Mouse (Mus musculus) embryonic facial prominence, embryonic 14.5 days (tissue): Measurements from ENCODE around the gene Gm44502. TPM values are rescaled to one million over a fixed set of nuclear protein-coding genes. Genes with fewer than 3 reads are reported as not detected.

Experiments
- ATAC-seq: fragments of 200-750 bp; cut with Nextera tagmentation; 2 replicates; pipeline ENCODE4 v1.8.0; 2017; ENCODE audit warnings: low read depth, moderate number of reproducible peaks, moderate TSS enrichment
- DNase-seq: peaks from one replicate; pipeline ENCODE4 v3.0.0-alpha.2; 2015; ENCODE audit warnings: low spot score
- H3K27ac ChIP-seq: fragments of 300-500 bp; sonication (generic); replicated peaks from 2 replicates; pipeline ENCODE4 v1.5.1; 2014; ENCODE audit warnings: low read depth, mild to moderate bottlenecking, low read length, moderate library complexity
- H3K27me3 ChIP-seq: fragments of 300-500 bp; sonication (generic); replicated peaks from 2 replicates; pipeline ENCODE4 v1.6.1; 2014; ENCODE audit warnings: low read length; ENCODE audit not compliant: control insufficient read depth, insufficient read depth
- H3K36me3 ChIP-seq: fragments of 300-500 bp; sonication (generic); 2 replicates; pipeline ENCODE4 v1.6.1; 2014; ENCODE audit warnings: low read length, mixed read lengths; ENCODE audit not compliant: control insufficient read depth, insufficient read depth
- H3K4me1 ChIP-seq: fragments of 300-500 bp; sonication (generic); 2 replicates; pipeline ENCODE4 v1.6.1; 2014; ENCODE audit warnings: antibody characterized with exemption, low read length; ENCODE audit not compliant: control insufficient read depth, insufficient read depth
- H3K4me2 ChIP-seq: fragments of 300-500 bp; sonication (generic); 2 replicates; pipeline ENCODE4 v1.6.1; 2014; ENCODE audit warnings: low read depth, mild to moderate bottlenecking, low read length, moderate library complexity, mixed read lengths
- H3K4me3 ChIP-seq: fragments of 300-500 bp; sonication (generic); 2 replicates; pipeline ENCODE4 v1.5.1; 2014; ENCODE audit warnings: low read depth, mild to moderate bottlenecking, low read length
- H3K9ac ChIP-seq: fragments of 300-500 bp; sonication (generic); 2 replicates; pipeline ENCODE4 v1.6.1; 2014; ENCODE audit warnings: low read depth, mild to moderate bottlenecking, low read length, moderate library complexity, mixed read lengths
- H3K9me3 ChIP-seq: fragments of 300-500 bp; sonication (generic); 2 replicates; pipeline ENCODE4 v1.6.1; 2016; ENCODE audit warnings: low read length; ENCODE audit not compliant: control insufficient read depth
- WGBS: fragments of 180-500 bp; shearing (Covaris S2); extraction: QIAGEN DNeasy Blood & Tissue Kit; methylation state at CpG from one replicate; pipeline ENCODE4 v1.1.7; 2014; 5-methylcytosine and 5-hydroxymethylcytosine counted together
- polyA plus RNA-seq: library from polyadenylated mRNA; unstranded; fragments of >200 nt; fragmentation: Nextera tagmentation; extraction: Ambion mirVana; gene quantifications from 2 replicates; pipeline ENCODE4 v1.2.1, GENCODE M21; 2014

Gm44502 gene
- polyA plus RNA-seq, 1 experiment from 2014 or later: not detected

DNA sequence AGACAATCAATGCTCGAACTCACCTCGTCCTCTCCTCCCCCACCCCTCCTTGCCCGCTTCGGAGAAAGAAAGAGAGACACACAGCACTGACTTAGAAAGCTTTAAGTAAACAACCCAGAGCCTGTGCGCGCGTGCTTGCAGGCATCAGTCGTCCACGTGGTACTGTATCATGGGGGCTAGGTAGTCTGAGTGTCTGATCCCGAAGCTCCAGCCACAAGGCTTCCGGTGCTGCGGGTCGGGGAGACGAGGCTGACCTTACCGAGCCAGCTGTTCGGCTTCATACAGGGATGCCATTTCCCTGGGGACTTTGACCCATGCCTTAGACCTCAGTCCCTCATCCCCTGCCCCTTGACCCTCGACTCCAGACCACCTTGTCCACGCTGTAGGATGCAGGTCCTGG lies 52.1 kb downstream of the Gm44502 start:
- H3K27me3 ChIP-seq: peaks cover 59% of the 10 kb centered on the region
- H3K4me2 ChIP-seq: no peak overlapping the region
- H3K4me1 ChIP-seq: peaks cover 20% of the 10 kb centered on the region; the same call in 1 of the 2 replicates
- ATAC-seq: no peak
- no peaks in the 10 kb centered on the region for H3K9me3 ChIP-seq
- no peak overlapping the region for H3K9ac ChIP-seq
- H3K36me3 ChIP-seq: peaks cover 4% of the 10 kb centered on the region
- no peak overlapping the region for H3K27ac ChIP-seq
- H3K4me3 ChIP-seq: no peak overlapping the region
- WGBS: 6% methylated on average over 15 of the region's 18 CpGs
- DNase-seq: no peak

DNA sequence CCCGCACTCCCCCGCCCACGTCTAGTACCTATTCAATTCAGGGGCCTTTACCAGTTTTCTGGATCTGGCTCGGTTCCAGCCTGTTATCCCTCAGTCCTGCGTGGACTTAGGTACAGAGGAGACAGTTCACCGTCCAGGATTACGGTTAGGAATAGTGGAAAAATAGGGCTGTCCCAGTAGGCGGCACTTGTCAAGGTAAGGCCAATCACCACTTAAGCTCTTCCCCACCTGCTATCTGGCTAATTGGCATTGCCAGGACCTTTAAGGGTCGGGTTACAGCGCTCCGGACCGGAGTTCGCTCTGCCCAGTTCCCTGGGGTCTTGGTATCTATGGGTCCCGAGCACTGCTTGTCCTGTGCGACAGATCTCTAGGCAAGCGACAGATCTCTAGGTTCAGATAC lies 52.5 kb downstream of the Gm44502 start, which contains the start of gene Tymp:
TSS of gene Tymp (minus strand) at position 83 of the 400 bp plus-strand sequence.
- peaks cover 59% of the 10 kb centered on the region for H3K27me3 ChIP-seq
- DNase-seq: no peak
- no peak within 1 kb of the TSS for H3K4me3 ChIP-seq
- no peaks in the 10 kb centered on the region for H3K9me3 ChIP-seq
- no peak within 1 kb of the TSS for H3K27ac ChIP-seq
- H3K9ac ChIP-seq: no peak within 1 kb of the TSS
- 19% methylated on average over 16 of the region's 16 CpGs for WGBS
- no peak within 1 kb of the TSS for H3K4me2 ChIP-seq
- peaks cover 20% of the 10 kb centered on the region; the same call in 1 of the 2 replicates for H3K4me1 ChIP-seq
- ATAC-seq: no peak
- peaks cover 8% of the 10 kb centered on the region for H3K36me3 ChIP-seq

DNA sequence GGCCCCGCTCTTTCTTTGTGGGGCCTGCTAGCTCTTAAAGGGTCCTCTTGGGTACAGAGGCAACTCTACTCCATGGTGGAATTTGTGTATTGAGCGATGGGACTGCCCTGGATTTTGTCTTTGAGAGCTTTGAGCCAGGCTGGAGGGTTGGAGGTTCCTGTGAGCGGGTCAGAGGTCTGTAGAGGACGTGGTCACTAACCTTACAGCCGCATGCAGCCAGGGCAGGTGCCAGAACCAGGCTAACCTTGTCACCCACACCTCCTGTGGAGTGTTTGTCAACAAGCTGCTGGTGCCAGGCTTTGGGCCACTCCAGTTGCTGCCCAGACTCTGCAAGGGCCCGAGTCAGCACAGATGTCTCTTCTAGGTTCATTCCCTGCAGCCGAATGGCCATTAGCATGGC lies 53.5 kb downstream of the Gm44502 start:
- DNase-seq: no peak
- Histone ChIP-seq H3K4me2 (no peak overlapping the region), H3K27me3 (peaks cover 58% of the 10 kb centered on the region), H3K27ac (no peak overlapping the region), H3K4me3 (no peak overlapping the region), H3K36me3 (peaks cover 18% of the 10 kb centered on the region), H3K9me3 (no peaks in the 10 kb centered on the region), H3K4me1 (peaks cover 20% of the 10 kb centered on the region; the same call in 1 of the 2 replicates), H3K9ac (no peak overlapping the region)
- WGBS: 88% methylated on average over 7 of the region's 7 CpGs
- ATAC-seq: no peak

DNA sequence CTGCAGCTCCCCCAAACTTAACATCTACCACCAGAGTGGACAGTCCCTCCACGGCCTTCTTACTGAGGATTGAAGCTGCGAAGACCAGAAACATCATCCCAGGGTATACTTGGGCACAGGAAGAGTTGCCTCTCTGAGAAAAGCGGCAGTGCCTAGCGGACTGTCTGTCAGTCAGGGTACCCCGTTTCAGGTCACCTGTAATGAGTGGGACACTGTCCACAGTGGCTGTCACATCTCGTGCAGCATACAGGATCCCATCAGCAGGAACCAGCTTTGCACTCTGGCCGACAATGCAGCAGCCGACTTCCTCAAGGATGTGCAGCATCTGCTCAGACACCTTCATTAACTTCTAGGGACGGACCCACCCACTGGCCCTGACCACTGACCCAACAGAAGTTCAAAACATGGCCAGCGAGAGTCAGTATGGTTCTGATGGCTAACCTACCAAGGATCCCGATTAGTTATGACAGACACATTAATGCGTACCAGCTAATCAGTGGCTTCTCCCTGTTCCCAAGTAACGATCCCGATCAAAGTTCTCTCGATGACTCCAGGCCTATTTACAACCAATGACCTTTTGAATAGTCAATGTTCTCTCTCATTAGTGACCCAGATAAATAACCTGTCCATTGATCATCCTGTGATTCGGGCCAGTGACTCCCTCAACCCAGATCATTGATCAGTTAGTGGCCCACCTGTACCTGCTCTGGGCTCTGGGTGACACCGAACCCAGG lies 54.5 kb downstream of the Gm44502 start:
- no peak for ATAC-seq
- H3K4me2 ChIP-seq: peak overlapping the region; percentile 92; the same call in 1 of the 2 replicates
- no peak for DNase-seq
- 92% methylated on average over 17 of the region's 17 CpGs for WGBS
- H3K9ac ChIP-seq: no peak overlapping the region
- H3K4me3 ChIP-seq: no peak overlapping the region
- no peak overlapping the region for H3K27ac ChIP-seq
- H3K36me3 ChIP-seq: peaks cover 28% of the 10 kb centered on the region
- H3K4me1 ChIP-seq: peaks cover 20% of the 10 kb centered on the region; the same call in 1 of the 2 replicates
- no peaks in the 10 kb centered on the region for H3K9me3 ChIP-seq
- H3K27me3 ChIP-seq: peaks cover 47% of the 10 kb centered on the region

DNA sequence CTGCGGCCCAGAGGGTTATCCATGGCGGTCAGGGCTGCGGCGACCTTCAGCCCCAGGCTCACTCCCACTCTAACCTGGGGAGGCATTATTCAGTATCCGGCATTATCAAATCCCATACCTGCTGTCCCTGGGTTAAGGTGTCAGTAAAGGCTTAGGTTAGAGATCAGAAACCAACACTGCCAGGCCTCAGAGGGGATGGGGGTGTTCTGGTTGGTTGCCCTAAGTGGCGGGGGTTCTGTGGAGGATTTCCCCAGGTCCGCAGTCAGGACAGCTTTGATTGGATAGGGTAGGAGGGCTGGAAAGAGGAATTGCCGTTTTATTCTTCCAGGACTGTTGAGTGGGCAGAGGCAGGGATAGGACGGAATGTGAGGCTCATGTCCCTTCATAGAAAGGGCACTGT lies 55.2 kb downstream of the Gm44502 start:
- no peak for ATAC-seq
- WGBS: 49% methylated on average over 9 of the region's 9 CpGs
- peaks cover 35% of the 10 kb centered on the region for H3K36me3 ChIP-seq

DNA sequence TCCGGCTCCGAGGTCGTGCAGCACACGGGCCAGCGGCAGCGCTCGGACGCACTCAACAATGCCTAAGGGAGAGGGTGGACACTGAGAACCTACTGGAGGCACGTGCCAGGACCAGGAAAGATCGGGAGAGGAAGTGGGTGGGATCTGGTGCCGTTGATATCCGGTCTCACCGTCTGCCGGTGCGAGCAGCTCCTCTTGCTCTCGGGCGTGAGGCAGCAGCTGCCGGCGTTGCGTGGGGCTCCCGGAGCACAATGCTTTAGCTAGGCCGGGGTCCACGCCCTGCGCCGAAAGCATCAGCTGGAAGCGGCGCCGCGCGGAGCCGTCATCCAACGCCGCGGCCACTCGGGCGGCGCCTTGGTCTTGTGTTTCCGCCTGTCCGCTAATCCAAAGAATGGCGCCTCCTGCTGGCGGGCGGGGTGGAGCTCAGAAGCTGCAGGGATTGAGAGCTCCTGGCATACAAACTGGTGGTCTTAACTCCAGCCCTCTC lies 55.7 kb downstream of the Gm44502 start, which contains the start of gene Sco2:
TSS of gene Sco2 (minus strand) at position 85 of the 487 bp plus-strand sequence.
- Histone ChIP-seq H3K9me3 (no peaks in the 10 kb centered on the region), H3K4me3 (peak within 1 kb of the TSS; percentile 72), H3K27me3 (peaks cover 35% of the 10 kb centered on the region), H3K36me3 (peaks cover 40% of the 10 kb centered on the region), H3K9ac (peak within 1 kb of the TSS; percentile 84), H3K4me1 (peaks cover 14% of the 10 kb centered on the region; the same call in 1 of the 2 replicates), H3K4me2 (peak within 1 kb of the TSS; percentile 92), H3K27ac (peak within 1 kb of the TSS; percentile 86)
- ATAC-seq: peak; percentile 81
- 1% methylated on average over 26 of the region's 42 CpGs for WGBS
- DNase-seq: peak; percentile 90

More for the DNA sequence above, 55.2 kb downstream of the Gm44502 start:
- Histone ChIP-seq H3K4me1 (peaks cover 19% of the 10 kb centered on the region; the same call in 1 of the 2 replicates), H3K27ac (peak overlapping the region; percentile 86; the same call in 1 of the 2 replicates), H3K9me3 (no peaks in the 10 kb centered on the region), H3K4me3 (peak overlapping the region; percentile 72), H3K4me2 (peak overlapping the region; percentile 92), H3K27me3 (peaks cover 41% of the 10 kb centered on the region), H3K9ac (peak overlapping the region; percentile 84)
- no peak for DNase-seq

DNA sequence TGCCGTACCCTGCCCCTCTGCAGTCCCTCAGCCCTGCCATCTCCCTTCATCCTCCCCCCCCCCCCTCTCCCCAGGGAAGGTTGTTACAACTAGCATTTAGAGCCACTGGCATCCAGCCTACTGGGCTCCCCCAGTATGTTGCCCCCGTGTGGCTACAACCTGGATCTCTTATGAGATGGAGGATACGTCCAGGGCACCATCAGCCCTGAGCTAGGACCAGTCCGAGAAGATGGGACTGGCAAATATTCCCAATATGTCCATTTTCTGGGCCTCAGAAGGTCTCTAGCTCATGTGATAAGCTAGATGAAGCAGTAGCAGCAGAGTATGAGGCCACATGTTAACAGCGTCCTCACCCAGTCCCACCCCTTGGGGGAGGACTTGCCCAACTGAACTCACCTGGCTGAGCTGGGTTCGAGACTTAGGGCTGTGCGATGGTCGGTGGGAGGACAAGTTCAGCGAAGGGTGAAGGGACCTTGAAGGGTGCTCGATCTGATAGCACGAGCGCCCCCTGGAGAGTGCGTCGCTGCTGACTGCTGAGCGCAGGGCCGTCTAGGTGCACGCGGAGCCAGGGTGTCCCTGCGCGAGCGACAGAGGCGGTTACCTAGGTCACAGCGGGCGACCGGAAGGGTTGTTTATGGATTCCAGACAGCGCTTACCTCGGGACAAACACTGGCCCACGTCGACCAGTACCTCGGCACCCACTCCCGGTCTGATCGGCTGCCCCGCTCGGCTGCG lies 56.3 kb downstream of the Gm44502 start:
- Histone ChIP-seq H3K36me3 (peaks cover 46% of the 10 kb centered on the region), H3K9ac (peak overlapping the region; percentile 84), H3K4me1 (peaks cover 8% of the 10 kb centered on the region; the same call in 1 of the 2 replicates), H3K4me3 (peak overlapping the region; percentile 72), H3K27me3 (peaks cover 29% of the 10 kb centered on the region), H3K27ac (peak overlapping the region; percentile 86), H3K4me2 (peak overlapping the region; percentile 92), H3K9me3 (no peaks in the 10 kb centered on the region)
- 1% methylated on average over 24 of the region's 35 CpGs for WGBS
- ATAC-seq: peak; percentile 90
- DNase-seq: peak; percentile 89

DNA sequence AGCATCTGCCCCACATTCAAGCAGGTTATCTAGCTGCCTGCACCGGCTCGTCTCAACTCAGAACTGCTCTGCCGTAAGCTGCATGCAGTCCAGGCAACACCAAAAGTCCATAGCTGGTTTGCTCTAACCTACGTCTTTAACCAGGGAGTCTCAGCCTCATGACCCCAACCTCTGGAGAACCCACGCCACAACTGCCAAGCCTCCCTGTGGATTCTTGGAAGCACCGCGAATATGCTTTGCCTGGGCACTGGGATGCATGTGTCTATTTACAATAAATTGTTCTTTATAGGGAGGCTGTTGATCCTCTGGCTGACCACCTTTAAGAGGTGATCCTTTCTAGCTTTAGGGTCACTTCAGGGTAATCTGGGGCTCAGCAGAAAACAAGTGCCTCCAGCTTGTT lies 57.0 kb downstream of the Gm44502 start:
- H3K4me2 ChIP-seq: peak overlapping the region; percentile 92
- no peaks in the 10 kb centered on the region for H3K9me3 ChIP-seq
- H3K27ac ChIP-seq: no peak overlapping the region
- peaks cover 53% of the 10 kb centered on the region for H3K36me3 ChIP-seq
- H3K27me3 ChIP-seq: peaks cover 23% of the 10 kb centered on the region
- peak overlapping the region; percentile 84 for H3K9ac ChIP-seq
- DNase-seq (no peak), ATAC-seq (no peak)
- 78% methylated on average over 7 of the region's 7 CpGs for WGBS
- H3K4me1 ChIP-seq: peaks cover 8% of the 10 kb centered on the region; the same call in 1 of the 2 replicates
- peak overlapping the region; percentile 72 for H3K4me3 ChIP-seq
